Mouse (Mus musculus): ENCODE results near the gene Il16.

The Il16 gene

DNA sequence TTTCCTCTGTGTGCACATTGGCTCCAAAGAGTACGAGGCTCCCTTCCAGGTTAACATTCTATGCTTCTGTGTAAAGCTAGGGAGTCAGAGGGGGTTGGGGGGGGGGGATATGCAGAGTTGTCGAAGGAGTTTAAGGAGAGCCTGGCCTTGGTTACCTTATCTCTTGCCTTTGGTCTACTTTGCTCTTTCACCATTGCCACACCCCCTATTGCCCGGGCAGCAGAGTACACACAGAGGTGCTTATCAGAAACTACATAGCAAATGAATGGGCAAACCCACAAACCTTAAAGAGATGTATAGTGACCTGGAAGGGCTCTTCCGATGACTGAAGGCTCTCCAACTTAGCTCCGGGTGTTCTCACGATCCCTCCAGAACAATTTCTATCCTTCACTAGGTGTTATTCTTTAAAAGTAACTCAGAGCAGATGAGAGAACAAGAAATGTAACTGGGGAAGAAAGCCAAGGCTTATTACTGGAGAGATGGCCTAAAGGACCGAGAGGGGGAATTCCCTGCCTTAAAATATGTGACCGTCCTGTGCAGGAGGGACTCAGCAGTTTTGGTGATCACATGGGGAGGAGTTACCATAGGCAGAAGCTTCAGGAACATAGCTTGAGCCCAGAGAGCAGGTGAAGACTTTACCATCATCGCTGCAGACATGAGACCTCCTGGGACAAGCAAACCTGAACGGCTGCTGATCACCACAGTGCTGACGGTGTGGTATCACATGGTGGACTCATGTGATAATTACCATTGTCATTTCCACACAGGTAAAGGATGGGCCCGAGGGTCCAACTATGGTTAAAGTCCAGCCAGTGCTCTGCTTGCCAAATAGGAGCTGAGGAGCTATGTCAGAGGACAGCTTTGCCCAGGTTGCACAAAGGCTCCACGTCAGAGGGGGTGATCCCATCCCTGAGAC lies 146.3 kb downstream of the Il16 start:
- DNase-seq, result no peak

DNA sequence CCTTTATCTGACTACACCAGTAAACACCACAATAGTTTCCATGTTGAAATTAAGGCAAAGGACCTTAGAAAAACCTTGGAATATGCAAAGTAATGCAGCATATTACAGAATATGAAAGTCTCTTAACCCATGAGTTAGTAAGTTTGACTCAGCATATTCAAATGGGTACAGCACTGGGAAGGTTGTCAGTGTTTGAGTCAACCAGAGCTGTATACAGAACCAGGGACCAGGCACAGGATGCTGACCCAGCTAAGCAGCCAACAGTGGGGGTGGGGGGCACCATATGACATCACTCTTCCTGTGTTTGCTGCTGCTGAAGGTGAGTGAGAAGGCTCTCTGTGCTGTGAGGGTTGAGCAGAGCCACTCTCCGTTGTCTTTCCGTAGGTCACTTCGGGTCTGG lies 148.5 kb downstream of the Il16 start:
- no peak for DNase-seq

DNA sequence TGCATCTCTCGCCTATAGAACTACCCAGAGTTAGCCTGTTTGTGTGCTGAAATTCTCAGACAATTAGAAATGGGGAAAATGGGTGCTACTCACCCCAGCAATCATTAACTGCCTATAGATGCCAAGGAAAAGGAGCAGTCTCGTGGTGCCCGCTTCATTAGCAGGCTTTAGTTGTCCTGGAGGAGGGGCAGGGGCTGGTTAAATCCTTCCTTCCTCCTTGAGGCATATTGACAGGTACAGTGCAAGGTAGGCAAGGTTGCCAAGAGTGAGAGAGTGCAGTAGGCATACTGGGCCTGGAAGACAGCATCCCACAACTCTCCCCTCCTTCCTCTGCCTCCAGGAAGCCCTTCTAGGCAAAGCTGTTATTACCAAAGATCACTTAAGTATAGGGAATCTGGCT lies 151.5 kb downstream of the Il16 start:
- no peak for DNase-seq

Data from cerebellum, adult 9-11 months (tissue).